In genomic region chr11:19143267-19144000, GRCm38 (mm10) we compare ENCODE assay signal across 11 mouse cellular contexts.
DNase-seq lines count a peak whose midpoint lies in the region; ATAC-seq and TF ChIP-seq lines count a peak whose summit lies in the region.
"Had no signal": no experiment of that assay in that cellular context is flagged by ENCODE, and none has a peak within 500 bp of the region (broad histone marks: within the 10 kb centered on the region; RNA-seq: fewer than 3 reads in every experiment).

No protein-coding gene starts in this region.

- no peak overlapping the region for H3K9ac ChIP-seq in lung, embryonic 14.5 days
- H3K9ac ChIP-seq: liver, postnatal 0 days had no signal

- TF ChIP-seq CTCF in lung, embryonic 14.5 days (IDR thresholded peaks at IDR 0.05; ENCODE audit: low read depth) = no peak

- H3K9me3 ChIP-seq in lung, embryonic 14.5 days (ENCODE audit: low read depth, low read length) = no peaks in the 10 kb centered on the region

- no peaks in the 10 kb centered on the region for H3K27me3 ChIP-seq in lung, embryonic 14.5 days (ENCODE audit: insufficient read depth, low read length)

- no peaks in the 10 kb centered on the region for H3K36me3 ChIP-seq in lung, embryonic 14.5 days (ENCODE audit: insufficient read depth)

- H3K4me2 ChIP-seq in lung, embryonic 14.5 days = 0 out of 2 replicates have a peak overlapping the region, but pooled peaks have one; percentile 23

- peak; percentile 43 for DNase-seq in lung, embryonic 14.5 days
- DNase-seq in lung, postnatal 14 days = no peak
- peak; percentile 28 for DNase-seq in gastrocnemius, postnatal 14 days
- peak; percentile 57 to 62 for DNase-seq in heart, postnatal 14 days
- no peak for DNase-seq in c-Kit-positive CD71-positive TER-119-positive erythroid progenitor cells, embryonic 14.5 days (ENCODE audit: low spot score)
- no peak for DNase-seq in frontal cortex, adult 2 months (ENCODE audit: extremely low spot score in 1 of 2, low spot score in 1 of 2)
- DNase-seq: cerebellum, adult 9-10 months; kidney, adult 9 months; liver, postnatal 0 days; spleen, adult 18-20 months had no signal

- H3K4me1 ChIP-seq in lung, embryonic 14.5 days (ENCODE audit: insufficient read depth) = no peaks in the 10 kb centered on the region

- 48% methylated on average over 17 of the region's 17 CpGs for WGBS in lung, embryonic 14.5 days

- H3K4me3 ChIP-seq in lung, embryonic 14.5 days (ENCODE audit: low read depth, low read length) = no peak overlapping the region

- intact Hi-C loops in gastrocnemius, postnatal 14 days (cut with DNase I; ENCODE audit: low total_unique reads) = no loop called here
- intact Hi-C loops in heart, postnatal 14 days (cut with DNase I) = no loop called here

- peak overlapping the region; percentile 42; the same call in 1 of the 2 replicates for H3K27ac ChIP-seq in lung, embryonic 14.5 days (ENCODE audit: low read depth)

- no peak for ATAC-seq in lung, embryonic 14.5 days (ENCODE audit: insufficient read depth)
- no peak for ATAC-seq in erythroid progenitor cell, adult 5-6 weeks (replicated peaks; ENCODE audit: low FRiP score, poor library complexity, severe bottlenecking)
- ATAC-seq: liver, postnatal 0 days had no signal

Comparison
In these comparisons a context has a peak if more than half of its experiments do, and no peak if none do; other contexts are left out.
1. DNase-seq: peak in lung, embryonic 14.5 days (single experiment), gastrocnemius, postnatal 14 days (single experiment) and heart, postnatal 14 days (2 of 2); none in lung, postnatal 14 days (single experiment), c-Kit-positive CD71-positive TER-119-positive erythroid progenitor cells, embryonic 14.5 days (single experiment) and frontal cortex, adult 2 months (0 of 2).